Mouse (Mus musculus) liver, embryonic 11.5 days (tissue): ENCODE data around the gene Xpnpep3. TPM values are rescaled to one million over a fixed set of nuclear protein-coding genes. Genes with fewer than 3 reads are reported as not detected.
A peak's percentile ranks its signal among the peaks of the same experiment; 100 is the strongest.

ENCODE experiments used
- ATAC-seq: fragments of 200-750 bp; cut with Nextera tagmentation; replicated peaks from 2 replicates; pipeline ENCODE4 v1.8.0; 2017; ENCODE audit warnings: moderate number of reproducible peaks, mild to moderate bottlenecking, moderate TSS enrichment, moderate library complexity; ENCODE audit not compliant: low FRiP score
- DNase-seq: peaks from one replicate; pipeline ENCODE4 v3.0.0-alpha.2; 2017; ENCODE audit warnings: low spot score
- H3K27ac ChIP-seq: fragments of 300-500 bp; sonication (generic); 2 replicates; pipeline ENCODE4 v1.5.1; 2014; ENCODE audit warnings: mild to moderate bottlenecking, low read depth, low read length, control low read depth
- H3K27me3 ChIP-seq: fragments of 300-500 bp; sonication (generic); replicated peaks from 2 replicates; pipeline ENCODE4 v1.6.1; 2014; ENCODE audit warnings: low read length, mixed read lengths; ENCODE audit not compliant: control insufficient read depth, insufficient read depth
- H3K36me3 ChIP-seq: fragments of 300-500 bp; sonication (generic); 2 replicates; pipeline ENCODE4 v1.6.1; 2014; ENCODE audit warnings: mild to moderate bottlenecking, low read length, moderate library complexity, mixed read lengths; ENCODE audit not compliant: control insufficient read depth, insufficient read depth
- H3K4me1 ChIP-seq: fragments of 300-500 bp; sonication (generic); replicated peaks from 2 replicates; pipeline ENCODE4 v1.6.1; 2014; ENCODE audit warnings: low read length, mixed read lengths; ENCODE audit not compliant: control insufficient read depth, insufficient read depth
- H3K4me2 ChIP-seq: fragments of 300-500 bp; sonication (generic); 2 replicates; pipeline ENCODE4 v1.6.1; 2014; ENCODE audit warnings: mild to moderate bottlenecking, control low read depth, moderate library complexity
- H3K4me3 ChIP-seq: fragments of 300-500 bp; sonication (generic); 2 replicates; pipeline ENCODE4 v1.5.1; 2014; ENCODE audit warnings: low read depth, low read length, control low read depth
- H3K9ac ChIP-seq: fragments of 300-500 bp; sonication (generic); 2 replicates; pipeline ENCODE4 v1.6.1; 2014; ENCODE audit warnings: low read depth, low read length, control low read depth
- H3K9me3 ChIP-seq: fragments of 300-500 bp; sonication (generic); 2 replicates; pipeline ENCODE4 v1.6.1; 2016; ENCODE audit warnings: low read length, inconsistent platforms, mixed read lengths; ENCODE audit not compliant: control insufficient read depth
- WGBS: fragments of 180-500 bp; shearing (Covaris S2); extraction: QIAGEN DNeasy Blood & Tissue Kit; methylation state at CpG from one replicate; pipeline ENCODE4 v1.1.7; 2014; 5-methylcytosine and 5-hydroxymethylcytosine counted together
- polyA plus RNA-seq: library from polyadenylated mRNA; unstranded; fragments of >200 nt; fragmentation: Nextera tagmentation; extraction: Ambion mirVana; gene quantifications from 2 replicates; pipeline ENCODE4 v1.2.1, GENCODE M21; 2014

Gene Xpnpep3
- polyA plus RNA-seq, 1 experiment from 2014 or later, result 13.1 TPM

- H3K4me2 ChIP-seq, result peak overlapping the region; percentile 90
- peak; percentile 56 for ATAC-seq
- peak overlapping the region; percentile 73 for H3K4me3 ChIP-seq
- peak overlapping the region; percentile 47 for H3K9ac ChIP-seq
- H3K9me3 ChIP-seq, result no peaks in the 10 kb centered on the region
- WGBS, result 35% methylated on average over 6 of the region's 6 CpGs
- no peaks in the 10 kb centered on the region for H3K27me3 ChIP-seq
- peak overlapping the region; percentile 75 for H3K27ac ChIP-seq
- H3K4me1 ChIP-seq, result peaks cover 30% of the 10 kb centered on the region
- DNase-seq, result no peak
- peaks cover 14% of the 10 kb centered on the region for H3K36me3 ChIP-seq
Measured at GRCm38 (mm10) chr15:81361022-81361404, 38.9 kb upstream of the Xpnpep3 start.

GRCm38 (mm10) chr15:81361417-81362015, 38.4 kb upstream of the Xpnpep3 start:
- Histone ChIP-seq H3K36me3 (peaks cover 14% of the 10 kb centered on the region), H3K9me3 (no peaks in the 10 kb centered on the region), H3K27ac (peak overlapping the region; percentile 75), H3K4me3 (peak overlapping the region; percentile 73), H3K27me3 (no peaks in the 10 kb centered on the region), H3K9ac (peak overlapping the region; percentile 47), H3K4me2 (peak overlapping the region; percentile 90), H3K4me1 (peaks cover 30% of the 10 kb centered on the region)
- 14% methylated on average over 10 of the region's 10 CpGs for WGBS
- DNase-seq, result no peak
- ATAC-seq, result peak; percentile 42

- Histone ChIP-seq H3K4me3 (no peak overlapping the region), H3K4me2 (peak overlapping the region; percentile 17; the same call in 1 of the 2 replicates), H3K27me3 (no peaks in the 10 kb centered on the region), H3K9me3 (no peaks in the 10 kb centered on the region), H3K36me3 (peaks cover 23% of the 10 kb centered on the region), H3K27ac (peak overlapping the region; percentile 11; the same call in 1 of the 2 replicates), H3K4me1 (peaks cover 30% of the 10 kb centered on the region), H3K9ac (no peak overlapping the region)
- 81% methylated on average over 1 of the region's 1 CpGs for WGBS
- DNase-seq (no peak), ATAC-seq (no peak)
Measured at GRCm38 (mm10) chr15:81362501-81362900, 37.4 kb upstream of the Xpnpep3 start.

- Histone ChIP-seq H3K27me3 (no peaks in the 10 kb centered on the region), H3K9me3 (no peaks in the 10 kb centered on the region), H3K27ac (no peak overlapping the region), H3K9ac (no peak overlapping the region), H3K4me3 (no peak overlapping the region), H3K4me1 (peaks cover 26% of the 10 kb centered on the region), H3K4me2 (no peak overlapping the region), H3K36me3 (peaks cover 26% of the 10 kb centered on the region)
- WGBS, result 87% methylated on average over 1 of the region's 1 CpGs
- ATAC-seq (no peak), DNase-seq (no peak)
Measured at GRCm38 (mm10) chr15:81364271-81364670, 35.7 kb upstream of the Xpnpep3 start.

GRCm38 (mm10) chr15:81365246-81365645, 34.7 kb upstream of the Xpnpep3 start:
- DNase-seq (no peak), ATAC-seq (no peak)
- no peaks in the 10 kb centered on the region for H3K9me3 ChIP-seq
- no peaks in the 10 kb centered on the region for H3K27me3 ChIP-seq
- peaks cover 17% of the 10 kb centered on the region for H3K4me1 ChIP-seq
- no peak overlapping the region for H3K9ac ChIP-seq
- no peak overlapping the region for H3K27ac ChIP-seq
- H3K4me2 ChIP-seq, result no peak overlapping the region
- H3K4me3 ChIP-seq, result no peak overlapping the region
- H3K36me3 ChIP-seq, result peaks cover 27% of the 10 kb centered on the region
- WGBS, result 74% methylated on average over 8 of the region's 8 CpGs

- Histone ChIP-seq H3K9ac (no peak overlapping the region), H3K27me3 (no peaks in the 10 kb centered on the region), H3K4me2 (no peak overlapping the region), H3K4me3 (no peak overlapping the region), H3K27ac (no peak overlapping the region), H3K9me3 (no peaks in the 10 kb centered on the region), H3K4me1 (peaks cover 14% of the 10 kb centered on the region), H3K36me3 (peaks cover 31% of the 10 kb centered on the region)
- ATAC-seq, result no peak
- DNase-seq, result no peak
- WGBS, result 83% methylated on average over 4 of the region's 4 CpGs
Measured at GRCm38 (mm10) chr15:81366241-81366640, 33.7 kb upstream of the Xpnpep3 start.

- H3K9me3 ChIP-seq, result no peaks in the 10 kb centered on the region
- no peak overlapping the region for H3K4me3 ChIP-seq
- H3K27me3 ChIP-seq, result no peaks in the 10 kb centered on the region
- ATAC-seq (no peak), DNase-seq (no peak)
- no peak overlapping the region for H3K27ac ChIP-seq
- H3K9ac ChIP-seq, result no peak overlapping the region
- no peak overlapping the region for H3K4me2 ChIP-seq
- H3K36me3 ChIP-seq, result peaks cover 40% of the 10 kb centered on the region
- 0 out of 2 replicates have a peak, but pooled peaks cover 2% of the 10 kb centered on the region for H3K4me1 ChIP-seq
- 84% methylated on average over 1 of the region's 1 CpGs for WGBS
Measured at GRCm38 (mm10) chr15:81368601-81369000, 31.3 kb upstream of the Xpnpep3 start.

- Histone ChIP-seq H3K9me3 (no peaks in the 10 kb centered on the region), H3K27ac (no peak overlapping the region), H3K4me2 (no peak overlapping the region), H3K4me1 (0 out of 2 replicates have a peak, but pooled peaks cover 2% of the 10 kb centered on the region), H3K4me3 (no peak overlapping the region), H3K36me3 (peaks cover 37% of the 10 kb centered on the region), H3K9ac (no peak overlapping the region), H3K27me3 (no peaks in the 10 kb centered on the region)
- DNase-seq, result no peak
- ATAC-seq, result no peak
- WGBS, result 89% methylated on average over 1 of the region's 1 CpGs
Measured at GRCm38 (mm10) chr15:81370356-81370755, 29.6 kb upstream of the Xpnpep3 start.

- DNase-seq (no peak), ATAC-seq (no peak)
- H3K9ac ChIP-seq, result no peak overlapping the region
- no peak overlapping the region for H3K27ac ChIP-seq
- peaks cover 29% of the 10 kb centered on the region for H3K36me3 ChIP-seq
- no peaks in the 10 kb centered on the region for H3K27me3 ChIP-seq
- H3K4me1 ChIP-seq, result no peaks in the 10 kb centered on the region
- H3K4me2 ChIP-seq, result no peak overlapping the region
- H3K9me3 ChIP-seq, result no peaks in the 10 kb centered on the region
- no peak overlapping the region for H3K4me3 ChIP-seq
- 89% methylated on average over 11 of the region's 11 CpGs for WGBS
Measured at GRCm38 (mm10) chr15:81374621-81375020, 25.3 kb upstream of the Xpnpep3 start.
